Mouse (Mus musculus) layer of hippocampus, adult 2 months (tissue): ENCODE measurements at regions not wholly inside any gene's neighbourhood (a gene's known extent, or its start where the extent isn't known, plus 50 kb on each side); places are given as distances from the start of the nearest gene placed in this dataset.

Source experiments
- DNase-seq, 2 experiments: peaks; one replicate each; pipeline ENCODE4 v3.0.0; 2022; ENCODE audit warnings: low spot score in 2 of 2
- H3K27ac ChIP-seq: fragments of 200-600 bp; 2 replicates; pipeline ENCODE4 v1.8.1; 2022
- H3K4me3 ChIP-seq: fragments of 200-600 bp; 2 replicates; pipeline ENCODE4 v1.8.1; 2022; ENCODE audit warnings: mild to moderate bottlenecking
- CTCF ChIP-seq: fragments of 200-600 bp; conservative IDR thresholded peaks from 2 replicates; pipeline ENCODE4 v1.8.1; 2022; ENCODE audit warnings: antibody characterized with exemption, mild to moderate bottlenecking, moderate library complexity

- no peak for TF ChIP-seq CTCF
Measured at GRCm38 (mm10) chr19:14801669-14802068, 203.8 kb upstream of the Tle4 start.

DNA sequence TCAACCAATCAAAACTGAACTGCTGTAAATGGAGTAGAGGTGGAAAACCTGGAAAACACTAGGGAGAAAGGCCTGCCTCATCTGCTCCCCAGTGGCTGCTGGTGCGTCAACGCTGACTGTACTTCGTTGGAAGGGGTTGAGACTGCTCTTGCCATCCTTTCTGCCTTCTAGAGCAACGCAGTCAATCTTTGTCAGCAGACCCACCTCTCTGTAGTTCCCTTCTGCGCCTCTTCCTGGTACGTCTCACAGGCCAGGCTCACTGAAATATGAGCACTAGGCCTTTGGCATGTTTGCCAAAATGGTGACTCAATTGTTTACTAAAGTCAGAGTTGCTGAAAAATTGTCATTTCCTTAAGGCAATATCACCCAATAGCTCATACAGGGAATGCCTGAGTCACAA lies 201.2 kb upstream of the Tle4 start:
- Histone ChIP-seq H3K27ac (no peak overlapping the region), H3K4me3 (no peak overlapping the region)
- DNase-seq, result no peak
- no peak for TF ChIP-seq CTCF

More at GRCm38 (mm10) chr19:14801669-14802068, 203.8 kb upstream of the Tle4 start:
- H3K4me3 ChIP-seq, result no peak overlapping the region
- no peak for DNase-seq
- H3K27ac ChIP-seq, result no peak overlapping the region

- no peak for TF ChIP-seq CTCF
- no peak overlapping the region for H3K4me3 ChIP-seq
- DNase-seq, result no peak
- no peak overlapping the region for H3K27ac ChIP-seq
Measured at GRCm38 (mm10) chr19:14798417-14798816, 200.6 kb upstream of the Tle4 start.

GRCm38 (mm10) chr19:14795910-14796309 lies 198.1 kb upstream of the Tle4 start:
- Histone ChIP-seq H3K27ac (no peak overlapping the region), H3K4me3 (no peak overlapping the region)
- TF ChIP-seq CTCF, result no peak
- no peak for DNase-seq

DNA sequence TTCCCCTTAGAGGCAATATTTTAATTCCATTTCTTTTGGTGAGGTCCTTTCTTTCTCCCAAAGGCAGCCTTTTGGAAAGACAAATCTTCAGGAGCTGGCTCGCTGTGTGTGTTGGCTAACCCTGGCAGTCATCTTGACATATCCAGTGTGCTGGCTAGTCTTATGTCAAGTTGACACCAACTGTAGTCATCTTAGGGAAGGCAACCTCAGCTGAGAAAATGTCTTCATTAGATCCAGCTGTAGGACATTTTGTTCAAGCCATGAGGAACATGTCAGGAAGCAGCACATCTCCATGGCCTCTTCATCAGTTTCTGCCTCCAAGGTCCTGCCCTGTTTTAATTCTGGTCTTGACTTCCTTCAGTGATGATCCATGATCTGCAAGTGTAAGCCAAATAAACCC lies 192.1 kb upstream of the Tle4 start:
- Histone ChIP-seq H3K27ac (no peak overlapping the region), H3K4me3 (no peak overlapping the region)
- no peak for TF ChIP-seq CTCF
- no peak for DNase-seq

- Histone ChIP-seq H3K27ac (no peak overlapping the region), H3K4me3 (no peak overlapping the region)
- DNase-seq, result no peak
- no peak for TF ChIP-seq CTCF
Measured at GRCm38 (mm10) chr19:14788630-14789029, 190.8 kb upstream of the Tle4 start.

GRCm38 (mm10) chr19:14786868-14787267 lies 189.0 kb upstream of the Tle4 start:
- Histone ChIP-seq H3K4me3 (no peak overlapping the region), H3K27ac (no peak overlapping the region)
- no peak for DNase-seq
- TF ChIP-seq CTCF, result no peak

DNA sequence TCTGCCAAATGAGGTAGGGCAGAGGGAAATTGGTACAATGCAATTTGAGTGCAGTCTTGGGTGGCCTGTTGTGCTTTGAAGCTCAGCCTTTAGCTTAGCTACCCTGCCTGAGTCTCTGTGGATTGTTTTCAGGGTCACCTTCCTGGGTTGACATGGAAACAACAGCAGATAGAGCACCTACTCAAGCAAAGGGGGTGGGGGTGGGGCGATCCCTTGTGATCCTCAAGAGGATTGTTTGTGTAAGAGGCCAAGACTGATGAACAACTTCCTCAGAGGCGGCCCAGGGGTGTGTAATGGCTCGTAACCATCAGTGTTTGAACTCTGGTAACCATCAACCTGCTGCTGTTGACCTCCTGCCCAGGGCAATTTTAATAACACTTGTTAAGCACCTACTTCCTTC lies 187.8 kb upstream of the Tle4 start:
- H3K27ac ChIP-seq, result no peak overlapping the region
- no peak for TF ChIP-seq CTCF
- no peak overlapping the region for H3K4me3 ChIP-seq
- DNase-seq, result no peak

- H3K27ac ChIP-seq, result peak overlapping the region; percentile 28; the same call in 1 of the 2 replicates
- DNase-seq, result no peak
- TF ChIP-seq CTCF, result no peak
- H3K4me3 ChIP-seq, result peak overlapping the region; percentile 31; the same call in 1 of the 2 replicates
Measured at GRCm38 (mm10) chr19:14777709-14778108, 179.9 kb upstream of the Tle4 start.

GRCm38 (mm10) chr19:14777198-14777597 lies 179.3 kb upstream of the Tle4 start:
- TF ChIP-seq CTCF, result no peak
- Histone ChIP-seq H3K27ac (peak overlapping the region; percentile 28; the same call in 1 of the 2 replicates), H3K4me3 (peak overlapping the region; percentile 31)
- peak; percentile 36 to 80 for DNase-seq

DNA sequence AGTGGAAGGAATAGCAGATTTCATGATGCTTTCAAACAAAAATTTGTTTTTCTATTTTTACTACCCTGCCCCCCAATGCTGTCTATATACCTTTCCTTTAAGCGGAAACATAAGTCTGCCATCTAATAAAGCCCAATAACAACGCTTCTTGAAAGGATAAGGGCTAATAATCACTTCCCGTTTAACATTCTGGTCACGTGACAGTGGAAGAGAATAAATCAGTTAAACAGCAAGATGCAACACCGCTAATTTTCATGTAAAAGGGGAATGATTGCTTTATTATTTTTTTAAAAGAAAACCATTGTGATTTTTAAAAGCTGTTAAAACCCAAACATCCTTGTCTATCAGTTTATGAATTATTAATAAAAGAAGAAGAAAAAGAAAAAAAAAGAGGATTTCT lies 178.9 kb upstream of the Tle4 start:
- TF ChIP-seq CTCF, result no peak
- H3K4me3 ChIP-seq, result peak overlapping the region; percentile 31
- peak overlapping the region; percentile 28; the same call in 1 of the 2 replicates for H3K27ac ChIP-seq
- DNase-seq, result no peak

- TF ChIP-seq CTCF, result no peak
- no peak for DNase-seq
- Histone ChIP-seq H3K27ac (no peak overlapping the region), H3K4me3 (no peak overlapping the region)
Measured at GRCm38 (mm10) chr19:14772794-14773193, 174.9 kb upstream of the Tle4 start.

GRCm38 (mm10) chr19:14752646-14753045 lies 154.8 kb upstream of the Tle4 start:
- Histone ChIP-seq H3K4me3 (no peak overlapping the region), H3K27ac (no peak overlapping the region)
- no peak for DNase-seq
- no peak for TF ChIP-seq CTCF

DNA sequence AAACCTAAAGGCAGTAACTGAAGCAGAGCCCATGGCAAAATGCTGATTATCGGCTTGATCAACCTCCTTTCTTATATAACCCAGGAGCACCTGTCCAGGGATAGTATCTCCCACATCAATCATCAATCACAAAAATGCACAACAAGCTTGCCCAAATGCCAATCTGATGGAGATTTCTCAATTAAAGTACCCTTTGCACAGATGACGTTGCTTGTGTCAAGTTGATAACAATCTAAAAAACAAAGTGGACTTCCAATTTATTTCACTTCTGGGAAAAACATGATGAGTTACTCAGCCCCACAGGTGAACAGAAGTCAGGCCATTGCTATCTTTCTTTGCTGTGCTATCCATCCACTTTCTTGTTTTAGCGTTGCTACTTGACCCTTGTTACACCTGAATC lies 144.5 kb upstream of the Tle4 start:
- Histone ChIP-seq H3K27ac (no peak overlapping the region), H3K4me3 (no peak overlapping the region)
- TF ChIP-seq CTCF, result no peak
- no peak for DNase-seq

DNA sequence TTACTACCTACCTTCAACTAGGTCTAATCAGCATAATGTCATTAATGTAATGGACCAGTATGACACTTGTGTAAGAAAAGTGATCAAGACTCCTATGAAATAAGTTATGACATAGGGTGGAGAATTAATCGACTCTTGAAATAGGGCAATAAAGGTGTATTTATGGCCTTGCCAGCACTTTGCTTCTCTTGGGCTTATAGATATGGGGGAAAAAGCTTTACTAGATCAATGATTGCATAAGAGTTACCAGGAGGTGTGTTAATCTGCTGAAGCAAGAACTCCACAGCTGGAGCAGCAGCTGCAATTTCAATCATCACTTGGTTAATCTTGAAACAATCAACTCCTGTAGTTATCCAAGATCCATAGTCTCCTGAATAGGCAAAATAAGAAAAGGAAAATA lies 143.1 kb upstream of the Tle4 start:
- Histone ChIP-seq H3K27ac (no peak overlapping the region), H3K4me3 (no peak overlapping the region)
- no peak for TF ChIP-seq CTCF
- no peak for DNase-seq
